Mouse (Mus musculus) stomach, embryonic 16.5 days (tissue): Measurements from ENCODE around the gene Snx32. TPM values are rescaled to one million over a fixed set of nuclear protein-coding genes. Genes with fewer than 3 reads are reported as not detected.

ENCODE experiments used
- ATAC-seq: fragments of 200-750 bp; cut with Nextera tagmentation; 2 replicates; pipeline ENCODE4 v1.8.0; 2017; ENCODE audit warnings: moderate number of reproducible peaks, moderate TSS enrichment; ENCODE audit not compliant: insufficient read depth, low FRiP score
- H3K27ac ChIP-seq: fragments of 300-500 bp; sonication (generic); 2 replicates; pipeline ENCODE4 v1.5.1; 2014; ENCODE audit warnings: low read length
- H3K27me3 ChIP-seq: fragments of 300-500 bp; sonication (generic); 2 replicates; pipeline ENCODE4 v1.6.1; 2014; ENCODE audit warnings: low read length, control low read depth, mixed read lengths; ENCODE audit not compliant: control insufficient read depth, insufficient read depth
- H3K36me3 ChIP-seq: fragments of 300-500 bp; sonication (generic); 2 replicates; pipeline ENCODE4 v1.6.1; 2014; ENCODE audit warnings: low read length; ENCODE audit not compliant: control insufficient read depth, insufficient read depth
- H3K4me1 ChIP-seq: fragments of 300-500 bp; sonication (generic); 2 replicates; pipeline ENCODE4 v1.6.1; 2014; ENCODE audit warnings: low read length, control low read depth, mixed read lengths; ENCODE audit not compliant: control insufficient read depth, insufficient read depth
- H3K4me2 ChIP-seq: fragments of 300-500 bp; sonication (generic); 2 replicates; pipeline ENCODE4 v1.6.1; 2014; ENCODE audit warnings: low read depth, low read length, mixed read lengths
- H3K4me3 ChIP-seq: fragments of 300-500 bp; sonication (generic); replicated peaks from 2 replicates; pipeline ENCODE4 v1.5.1; 2014; ENCODE audit warnings: mild to moderate bottlenecking, low read length
- H3K9ac ChIP-seq: fragments of 300-500 bp; sonication (generic); 2 replicates; pipeline ENCODE4 v1.6.1; 2014; ENCODE audit warnings: low read length
- H3K9me3 ChIP-seq: fragments of 300-500 bp; sonication (generic); replicated peaks from 2 replicates; pipeline ENCODE4 v1.6.1; 2016; ENCODE audit warnings: low read length, control low read depth; ENCODE audit not compliant: control insufficient read depth
- WGBS: fragments of 180-500 bp; shearing (Covaris S2); extraction: QIAGEN DNeasy Blood & Tissue Kit; methylation state at CpG from one replicate; pipeline ENCODE4 v1.1.7; 2014; 5-methylcytosine and 5-hydroxymethylcytosine counted together
- polyA plus RNA-seq: library from polyadenylated mRNA; unstranded; fragments of >200 nt; fragmentation: Nextera tagmentation; extraction: Ambion mirVana; gene quantifications from 2 replicates; pipeline ENCODE4 v1.2.1, GENCODE M21; 2015

Gene Snx32
- polyA plus RNA-seq, 1 experiment from 2014 or later = 10.8 TPM

GRCm38 (mm10) chr19:5544031-5544430 is 33.7 kb upstream of the Snx32 start:
- Histone ChIP-seq H3K4me1 (no peaks in the 10 kb centered on the region), H3K9ac (no peak overlapping the region), H3K27me3 (no peaks in the 10 kb centered on the region), H3K9me3 (no peaks in the 10 kb centered on the region), H3K4me3 (no peak overlapping the region), H3K4me2 (no peak overlapping the region), H3K27ac (no peak overlapping the region), H3K36me3 (no peaks in the 10 kb centered on the region)
- WGBS = 41% methylated on average over 11 of the region's 11 CpGs
- ATAC-seq = no peak

GRCm38 (mm10) chr19:5543362-5543761 is 33.0 kb upstream of the Snx32 start:
- H3K4me3 ChIP-seq = no peak overlapping the region
- H3K4me2 ChIP-seq = no peak overlapping the region
- no peaks in the 10 kb centered on the region for H3K27me3 ChIP-seq
- no peaks in the 10 kb centered on the region for H3K36me3 ChIP-seq
- no peak overlapping the region for H3K27ac ChIP-seq
- H3K4me1 ChIP-seq = no peaks in the 10 kb centered on the region
- no peak overlapping the region for H3K9ac ChIP-seq
- 81% methylated on average over 9 of the region's 9 CpGs for WGBS
- no peaks in the 10 kb centered on the region for H3K9me3 ChIP-seq
- ATAC-seq = no peak

- Histone ChIP-seq H3K4me1 (no peaks in the 10 kb centered on the region), H3K9ac (0 out of 2 replicates have a peak overlapping the region, but pooled peaks have one; percentile 13), H3K4me2 (no peak overlapping the region), H3K36me3 (no peaks in the 10 kb centered on the region), H3K27ac (peak overlapping the region; percentile 17; the same call in 1 of the 2 replicates), H3K4me3 (no peak overlapping the region), H3K9me3 (no peaks in the 10 kb centered on the region), H3K27me3 (no peaks in the 10 kb centered on the region)
- 77% methylated on average over 8 of the region's 8 CpGs for WGBS
- no peak for ATAC-seq
Observed at GRCm38 (mm10) chr19:5538786-5539185, 28.4 kb upstream of the Snx32 start.

GRCm38 (mm10) chr19:5532520-5532919 is 22.2 kb upstream of the Snx32 start:
- WGBS = 60% methylated on average over 8 of the region's 8 CpGs
- peaks cover 9% of the 10 kb centered on the region; the same call in 1 of the 2 replicates for H3K4me1 ChIP-seq
- H3K27ac ChIP-seq = no peak overlapping the region
- no peaks in the 10 kb centered on the region for H3K9me3 ChIP-seq
- no peak for ATAC-seq
- no peak overlapping the region for H3K9ac ChIP-seq
- H3K4me3 ChIP-seq = no peak overlapping the region
- H3K4me2 ChIP-seq = no peak overlapping the region
- H3K36me3 ChIP-seq = no peaks in the 10 kb centered on the region
- no peaks in the 10 kb centered on the region for H3K27me3 ChIP-seq

- peak overlapping the region; percentile 98 for H3K27ac ChIP-seq
- peaks cover 9% of the 10 kb centered on the region; the same call in 1 of the 2 replicates for H3K4me1 ChIP-seq
- H3K9me3 ChIP-seq = no peaks in the 10 kb centered on the region
- H3K36me3 ChIP-seq = no peaks in the 10 kb centered on the region
- 0 out of 2 replicates have a peak, but pooled peaks have one; percentile 11 for ATAC-seq
- H3K4me3 ChIP-seq = 0 out of 2 replicates have a peak overlapping the region, but pooled peaks have one; percentile 36
- WGBS = 40% methylated on average over 7 of the region's 7 CpGs
- H3K4me2 ChIP-seq = peak overlapping the region; percentile 55; the same call in 1 of the 2 replicates
- no peaks in the 10 kb centered on the region for H3K27me3 ChIP-seq
- H3K9ac ChIP-seq = peak overlapping the region; percentile 8; the same call in 1 of the 2 replicates
Observed at GRCm38 (mm10) chr19:5530138-5530524, 19.8 kb upstream of the Snx32 start.

GRCm38 (mm10) chr19:5529325-5530137 is 19.2 kb upstream of the Snx32 start:
- Histone ChIP-seq H3K27ac (peak overlapping the region; percentile 98), H3K9me3 (no peaks in the 10 kb centered on the region), H3K4me2 (peak overlapping the region; percentile 55), H3K27me3 (no peaks in the 10 kb centered on the region), H3K4me1 (peaks cover 9% of the 10 kb centered on the region; the same call in 1 of the 2 replicates), H3K4me3 (peak overlapping the region; percentile 36), H3K36me3 (no peaks in the 10 kb centered on the region), H3K9ac (peak overlapping the region; percentile 68)
- WGBS = 10% methylated on average over 20 of the region's 20 CpGs
- peak; percentile 96 for ATAC-seq

GRCm38 (mm10) chr19:5525204-5525603 is 14.9 kb upstream of the Snx32 start:
- no peak for ATAC-seq
- H3K9me3 ChIP-seq = no peaks in the 10 kb centered on the region
- H3K9ac ChIP-seq = no peak overlapping the region
- WGBS = 74% methylated on average over 5 of the region's 5 CpGs
- H3K4me3 ChIP-seq = no peak overlapping the region
- no peaks in the 10 kb centered on the region for H3K27me3 ChIP-seq
- H3K36me3 ChIP-seq = no peaks in the 10 kb centered on the region
- H3K4me2 ChIP-seq = no peak overlapping the region
- no peak overlapping the region for H3K27ac ChIP-seq
- H3K4me1 ChIP-seq = peaks cover 6% of the 10 kb centered on the region; the same call in 1 of the 2 replicates

- H3K9me3 ChIP-seq = no peaks in the 10 kb centered on the region
- peak; percentile 47; the same call in 1 of the 2 replicates for ATAC-seq
- WGBS = 86% methylated on average over 3 of the region's 3 CpGs
- no peak overlapping the region for H3K9ac ChIP-seq
- H3K27ac ChIP-seq = no peak overlapping the region
- no peaks in the 10 kb centered on the region for H3K36me3 ChIP-seq
- H3K4me2 ChIP-seq = no peak overlapping the region
- no peaks in the 10 kb centered on the region for H3K4me1 ChIP-seq
- no peaks in the 10 kb centered on the region for H3K27me3 ChIP-seq
- no peak overlapping the region for H3K4me3 ChIP-seq
Observed at GRCm38 (mm10) chr19:5518721-5519120, 8.4 kb upstream of the Snx32 start.

GRCm38 (mm10) chr19:5516906-5517505 is 6.7 kb upstream of the Snx32 start:
- no peaks in the 10 kb centered on the region for H3K36me3 ChIP-seq
- H3K27me3 ChIP-seq = no peaks in the 10 kb centered on the region
- no peak overlapping the region for H3K4me3 ChIP-seq
- no peak overlapping the region for H3K9ac ChIP-seq
- 0 out of 2 replicates have a peak, but pooled peaks cover 6% of the 10 kb centered on the region for H3K4me1 ChIP-seq
- 71% methylated on average over 8 of the region's 8 CpGs for WGBS
- H3K4me2 ChIP-seq = no peak overlapping the region
- no peaks in the 10 kb centered on the region for H3K9me3 ChIP-seq
- 0 out of 2 replicates have a peak, but pooled peaks have one; percentile 25 for ATAC-seq
- H3K27ac ChIP-seq = no peak overlapping the region
